ENCODE assay signal across 8 mouse cellular contexts in the genomic region with DNA sequence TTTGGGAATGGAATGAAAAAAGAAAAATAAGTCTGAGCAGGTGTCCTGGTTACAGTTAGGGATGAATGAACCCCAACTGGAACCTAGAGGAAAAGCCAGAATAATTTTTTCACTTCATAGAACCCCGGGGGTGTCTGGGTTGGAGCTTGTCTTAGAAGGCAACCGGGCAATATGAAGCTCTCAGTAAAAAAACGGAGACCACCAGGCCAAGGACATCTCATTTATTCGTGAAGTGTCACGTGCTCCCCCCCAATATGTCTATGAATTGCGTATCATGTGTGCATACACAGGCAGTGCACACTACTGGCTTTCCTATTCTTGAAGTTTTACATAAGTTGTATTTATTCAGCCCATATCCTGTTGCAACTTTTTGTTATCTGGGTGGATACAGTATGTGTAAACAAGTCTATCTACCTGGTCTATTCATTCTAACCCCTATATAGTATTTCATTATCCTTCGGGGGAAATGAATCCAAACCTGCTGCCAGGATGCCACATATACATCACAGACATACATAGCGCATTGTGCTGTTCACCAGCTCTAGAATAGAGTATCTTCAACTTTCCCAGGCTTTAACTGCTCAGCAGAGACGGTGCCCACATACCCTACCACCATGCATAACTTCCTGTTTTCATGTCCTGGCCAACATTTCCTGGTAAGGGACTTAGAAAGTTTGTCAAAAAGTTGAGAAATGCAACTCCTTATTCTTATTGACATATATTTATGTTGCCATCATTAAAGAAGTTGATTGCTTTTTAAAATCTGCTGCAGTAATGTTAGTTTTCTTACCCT. TPM values are rescaled to one million over a fixed set of nuclear protein-coding genes. Genes with fewer than 3 reads are reported as not detected.
A peak's percentile ranks its signal among the peaks of the same experiment; 100 is the strongest.
DNase-seq lines count a peak whose midpoint lies in the region; ATAC-seq lines count a peak whose summit lies in the region.

No protein-coding gene starts in this region.

- H3K27ac ChIP-seq in forebrain, embryonic 15.5 days (replicated peaks): peak overlapping the region; percentile 96
- no peak overlapping the region for H3K27ac ChIP-seq in liver, embryonic 16.5 days (ENCODE audit: low read length)

- DNase-seq in CD4-positive, CD25-positive, alpha-beta regulatory T cell, adult 2 months (ENCODE audit: low read depth, low spot score): peak; percentile 10
- DNase-seq in 416B (ENCODE audit: low read depth): peak; percentile 63
- no peak for DNase-seq in left cerebral cortex, adult 18-20 months (ENCODE audit: low spot score in 2 of 2)
- no peak for DNase-seq in cerebellum, postnatal 14 days

- peaks cover 3% of the 10 kb centered on the region; the same call in 1 of the 2 replicates for H3K36me3 ChIP-seq in forebrain, embryonic 15.5 days
- no peaks in the 10 kb centered on the region for H3K36me3 ChIP-seq in liver, embryonic 16.5 days (ENCODE audit: control insufficient read depth, insufficient read depth)

- ATAC-seq in CD4-positive, CD25-positive, alpha-beta regulatory T cell, adult 4 months: no peak
- no peak for ATAC-seq in forebrain, embryonic 15.5 days (replicated peaks)
- no peak for ATAC-seq in liver, embryonic 16.5 days (ENCODE audit: low read depth)
- ATAC-seq in megakaryocyte-erythroid progenitor cell, adult 5-6 weeks (replicated peaks; ENCODE audit: low FRiP score, low TSS enrichment, poor library complexity, severe bottlenecking): no peak

- H3K4me3 ChIP-seq in forebrain, embryonic 15.5 days: peak overlapping the region; percentile 90
- peak overlapping the region; percentile 77 for H3K4me3 ChIP-seq in liver, embryonic 16.5 days (ENCODE audit: low read depth, low read length)

- no peaks in the 10 kb centered on the region for H3K9me3 ChIP-seq in forebrain, embryonic 15.5 days
- H3K9me3 ChIP-seq in liver, embryonic 16.5 days (replicated peaks; ENCODE audit: control insufficient read depth, low read length): no peaks in the 10 kb centered on the region

- peak overlapping the region; percentile 86 for H3K9ac ChIP-seq in forebrain, embryonic 15.5 days (replicated peaks)
- H3K9ac ChIP-seq in liver, embryonic 16.5 days (ENCODE audit: low read depth, low read length): peak overlapping the region; percentile 77; the same call in 1 of the 2 replicates

- H3K4me2 ChIP-seq in forebrain, embryonic 15.5 days (replicated peaks): peak overlapping the region; percentile 52
- peak overlapping the region; percentile 81 for H3K4me2 ChIP-seq in liver, embryonic 16.5 days (ENCODE audit: low read depth, low read length)

- H3K4me1 ChIP-seq in forebrain, embryonic 15.5 days: peaks cover 23% of the 10 kb centered on the region
- peaks cover 9% of the 10 kb centered on the region for H3K4me1 ChIP-seq in liver, embryonic 16.5 days (ENCODE audit: control insufficient read depth, low read depth, low read length)

- no peaks in the 10 kb centered on the region for H3K27me3 ChIP-seq in forebrain, embryonic 15.5 days
- peaks cover 12% of the 10 kb centered on the region for H3K27me3 ChIP-seq in liver, embryonic 16.5 days (ENCODE audit: control insufficient read depth, insufficient read depth, low read depth, low read length)

- 49% methylated on average over 9 of the region's 9 CpGs for WGBS in forebrain, embryonic 15.5 days
- WGBS in liver, embryonic 16.5 days (ENCODE audit: insufficient replicate concordance): 28% methylated on average over 9 of the region's 9 CpGs

RNA-seq across cellular contexts. Expression of gene Zfp777, which starts 0.8 kb away (rescaled TPM):
- 1 to 10 TPM; 3.1 to 5.3 TPM for polyA plus RNA-seq in CD4-positive, CD25-positive, alpha-beta regulatory T cell, adult 4 months (2017; shearing (Covaris generic))
- 10.5 and 11.7 TPM in 2 replicates for polyA plus RNA-seq in forebrain, embryonic 15.5 days (2015; fragmentation: Nextera tagmentation; extraction: Ambion mirVana)
- polyA plus RNA-seq in liver, embryonic 16.5 days (2015; fragmentation: Nextera tagmentation; extraction: Ambion mirVana): 1.5 and 1.6 TPM in 2 replicates
- 13.3 and 33.3 TPM in 2 replicates for total RNA-seq in megakaryocyte-erythroid progenitor cell, adult 5-6 weeks (2014; fragmentation: Nextera tagmentation)
- 20.2 and 35.0 TPM in 2 replicates for total RNA-seq in megakaryocyte-erythroid progenitor cell, adult 5-6 weeks (2017)
- 10 to 100 TPM; 35.3 to 36.3 TPM for total RNA-seq in left cerebral cortex, adult 18-20 months (2021)

RNA-seq across cellular contexts. Expression of gene Zfp746, which starts 36.9 kb away (rescaled TPM):
- polyA plus RNA-seq in CD4-positive, CD25-positive, alpha-beta regulatory T cell, adult 4 months (2017; shearing (Covaris generic)): 10 to 100 TPM in 1 of 2 experiments, 1 to 10 TPM in 1; 5.0 to 10.1 TPM
- polyA plus RNA-seq in forebrain, embryonic 15.5 days (2015; fragmentation: Nextera tagmentation; extraction: Ambion mirVana): 23.9 and 25.9 TPM in 2 replicates
- 2.1 and 2.4 TPM in 2 replicates for polyA plus RNA-seq in liver, embryonic 16.5 days (2015; fragmentation: Nextera tagmentation; extraction: Ambion mirVana)
- total RNA-seq in megakaryocyte-erythroid progenitor cell, adult 5-6 weeks (2014; fragmentation: Nextera tagmentation): 22.7 and 33.6 TPM in 2 replicates
- 15.1 and 18.9 TPM in 2 replicates for total RNA-seq in megakaryocyte-erythroid progenitor cell, adult 5-6 weeks (2017)
- 10 to 100 TPM; 30.1 to 30.9 TPM for total RNA-seq in left cerebral cortex, adult 18-20 months (2021)

Comparison
In these comparisons a context has a peak if more than half of its experiments do, and no peak if none do; other contexts are left out.
1. DNase-seq: peak in CD4-positive, CD25-positive, alpha-beta regulatory T cell, adult 2 months (single experiment) and 416B (single experiment); none in left cerebral cortex, adult 18-20 months (0 of 2) and cerebellum, postnatal 14 days (0 of 2).